Mouse (Mus musculus): Measurements from ENCODE around the gene Npc2.

- no peak for TF ChIP-seq POLR2A (IDR thresholded peaks at IDR 0.05; ENCODE audit: borderline replicate concordance, extremely low read depth, low read depth, low read length)
- 0 out of 2 replicates have a peak, but pooled peaks have one; percentile 5 for TF ChIP-seq CTCF (IDR thresholded peaks at IDR 0.05; ENCODE audit: insufficient read depth, low read length)
Measured at GRCm38 (mm10) chr12:84759063-84759462, 13.9 kb downstream of the Npc2 start.

All from lung, adult 2 months (tissue).